Comparison of ENCODE assay signal across 8 mouse cellular contexts in genomic region chr10:59109015-59109414, GRCm38 (mm10).
A peak's percentile ranks its signal among the peaks of the same experiment; 100 is the strongest.
DNase-seq lines count a peak whose midpoint lies in the region; ATAC-seq and TF ChIP-seq lines count a peak whose summit lies in the region.

No protein-coding gene starts in this region.

- H3K9me3 ChIP-seq in kidney, embryonic 15.5 days (replicated peaks) = no peaks in the 10 kb centered on the region
- 0 out of 2 replicates have a peak, but pooled peaks cover 2% of the 10 kb centered on the region for H3K9me3 ChIP-seq in limb, embryonic 13.5 days

- no peaks in the 10 kb centered on the region for H3K27me3 ChIP-seq in kidney, embryonic 15.5 days
- H3K27me3 ChIP-seq in cerebellum, adult 2 months (ENCODE audit: control insufficient read depth, insufficient read depth, low read length) = no peaks in the 10 kb centered on the region
- no peaks in the 10 kb centered on the region for H3K27me3 ChIP-seq in limb, embryonic 13.5 days

- no peak overlapping the region for H3K9ac ChIP-seq in kidney, embryonic 15.5 days
- H3K9ac ChIP-seq in limb, embryonic 13.5 days = no peak overlapping the region

- no peak overlapping the region for H3K27ac ChIP-seq in kidney, embryonic 15.5 days
- no peak overlapping the region for H3K27ac ChIP-seq in cerebellum, adult 2 months (ENCODE audit: insufficient read depth, low read length)
- H3K27ac ChIP-seq in limb, embryonic 13.5 days = no peak overlapping the region

- H3K4me3 ChIP-seq in kidney, embryonic 15.5 days (replicated peaks) = no peak overlapping the region
- H3K4me3 ChIP-seq in cerebellum, adult 2 months (replicated peaks; ENCODE audit: insufficient read depth, low read depth, low read length) = no peak overlapping the region
- no peak overlapping the region for H3K4me3 ChIP-seq in limb, embryonic 13.5 days

- WGBS in kidney, embryonic 15.5 days = 30% methylated on average over 2 of the region's 2 CpGs
- 38% methylated on average over 2 of the region's 2 CpGs for WGBS in cerebellum, adult 2 months
- WGBS in limb, embryonic 13.5 days = 35% methylated on average over 2 of the region's 2 CpGs

- DNase-seq in kidney, adult 11 months = peak; percentile 17
- DNase-seq in cerebellum, adult 2 months = peak; percentile 19 to 40
- peak; percentile 54 to 91 for DNase-seq in frontal cortex, adult 2 months (ENCODE audit: extremely low spot score in 1 of 2, low spot score in 1 of 2)
- peak; percentile 22 to 72 for DNase-seq in kidney, adult 8-10 months
- DNase-seq in natural killer cell, adult 2 months (ENCODE audit: low spot score in 2 of 2) = peak; percentile 13 to 54
- peak; percentile 89 for DNase-seq in testis, postnatal 10 days (ENCODE audit: low spot score)

- no peaks in the 10 kb centered on the region for H3K36me3 ChIP-seq in kidney, embryonic 15.5 days
- no peaks in the 10 kb centered on the region for H3K36me3 ChIP-seq in limb, embryonic 13.5 days

- H3K4me2 ChIP-seq in kidney, embryonic 15.5 days = no peak overlapping the region
- H3K4me2 ChIP-seq in limb, embryonic 13.5 days (replicated peaks) = no peak overlapping the region

- H3K4me1 ChIP-seq in kidney, embryonic 15.5 days = no peaks in the 10 kb centered on the region
- no peaks in the 10 kb centered on the region for H3K4me1 ChIP-seq in cerebellum, adult 2 months (ENCODE audit: control insufficient read depth, insufficient read depth, low read length)
- H3K4me1 ChIP-seq in limb, embryonic 13.5 days = no peaks in the 10 kb centered on the region

- ATAC-seq in kidney, embryonic 15.5 days (replicated peaks; ENCODE audit: low FRiP score) = no peak; the same call in 1 of the 2 replicates
- peak; percentile 51; the same call in 1 of the 2 replicates for ATAC-seq in limb, embryonic 13.5 days (ENCODE audit: low FRiP score, low read depth)

- no peak for TF ChIP-seq POLR2A in cerebellum, adult 2 months (IDR thresholded peaks at IDR 0.05; ENCODE audit: borderline replicate concordance, insufficient read depth, low read length)

- peak; percentile 69 for TF ChIP-seq CTCF in cerebellum, adult 2 months (IDR thresholded peaks at IDR 0.05; ENCODE audit: borderline replicate concordance, insufficient read depth, low read depth, low read length)

Comparison
In these comparisons a context has a peak if more than half of its experiments do, and no peak if none do; other contexts are left out.
1. DNase-seq: peak in every context shown above with its lines; median percentile 89 in testis, postnatal 10 days; 72 in frontal cortex, adult 2 months; 47 in kidney, adult 8-10 months; 34 in natural killer cell, adult 2 months; 30 in cerebellum, adult 2 months; 17 in kidney, adult 11 months.